Mouse (Mus musculus) adrenal gland, adult 2 months (tissue): ENCODE measurements around the gene Pllp. TPM values are rescaled to one million over a fixed set of nuclear protein-coding genes. Genes with fewer than 3 reads are reported as not detected.

Experiments
- DNase-seq: peaks from one replicate; pipeline ENCODE4 v3.0.0; 2021
- long read RNA-seq: library from polyadenylated mRNA; stranded (forward); transcript quantifications from one replicate; pipeline ENCODE4 v2.0.0, GENCODE M21; 2021
- polyA plus RNA-seq: library from polyadenylated mRNA; depleted of rRNA; stranded (reverse); fragments of >200 nt; gene quantifications from 2 replicates; pipeline ENCODE4 v1.2.3, GENCODE M21; 2012; rRNA removed
- total RNA-seq, 2 experiments: library from RNA; stranded (reverse); gene quantifications; 2 replicates each; pipeline ENCODE4 v1.2.3; 2021

Pllp gene
- total RNA-seq (1 to 10 TPM in 1 of 2 experiments, under 1 TPM in 1; 0.49 to 1.1 TPM), polyA plus RNA-seq (1.5 and 2.6 TPM in 2 replicates)
- long read RNA-seq, result 0 reads

GRCm38 (mm10) chr8:94695994-94696384 lies at the start of gene Pllp:
Pllp (minus strand) TSS chr8:94696278.
- peak; percentile 49 for DNase-seq

GRCm38 (mm10) chr8:94745476-94746184 lies 49.6 kb upstream of the Pllp start, which contains the start of gene Ccl22:
Ccl22 (plus strand) TSS chr8:94745590.
- no peak for DNase-seq

GRCm38 (mm10) chr8:94744972-94745371 lies 48.9 kb upstream of the Pllp start:
- no peak for DNase-seq

- no peak for DNase-seq
Observed at GRCm38 (mm10) chr8:94744484-94744883, 48.4 kb upstream of the Pllp start.

GRCm38 (mm10) chr8:94741726-94742125 lies 45.6 kb upstream of the Pllp start:
- no peak for DNase-seq

GRCm38 (mm10) chr8:94740591-94740990 lies 44.5 kb upstream of the Pllp start:
- no peak for DNase-seq

- peak; percentile 36 for DNase-seq
Observed at GRCm38 (mm10) chr8:94739829-94740228, 43.8 kb upstream of the Pllp start.

GRCm38 (mm10) chr8:94735426-94736094 lies 39.5 kb upstream of the Pllp start:
- peak; percentile 45 for DNase-seq

- no peak for DNase-seq
Observed at GRCm38 (mm10) chr8:94734735-94735350, 38.8 kb upstream of the Pllp start.

- no peak for DNase-seq
Observed at GRCm38 (mm10) chr8:94733821-94734465, 37.9 kb upstream of the Pllp start.

- DNase-seq, result no peak
Observed at GRCm38 (mm10) chr8:94729301-94729700, 33.2 kb upstream of the Pllp start.

GRCm38 (mm10) chr8:94725998-94726397 lies 29.9 kb upstream of the Pllp start:
- DNase-seq, result no peak

GRCm38 (mm10) chr8:94716841-94717240 lies 20.8 kb upstream of the Pllp start:
- DNase-seq, result no peak

- peak; percentile 28 for DNase-seq
Observed at GRCm38 (mm10) chr8:94715871-94716270, 19.8 kb upstream of the Pllp start.

GRCm38 (mm10) chr8:94714556-94714955 lies 18.5 kb upstream of the Pllp start:
- no peak for DNase-seq

- peak; percentile 18 for DNase-seq
Observed at GRCm38 (mm10) chr8:94711160-94711718, 15.2 kb upstream of the Pllp start.

- DNase-seq, result no peak
Observed at GRCm38 (mm10) chr8:94710336-94710735, 14.3 kb upstream of the Pllp start.

- peak; percentile 78 for DNase-seq
Observed at GRCm38 (mm10) chr8:94706732-94707395, 10.8 kb upstream of the Pllp start.

GRCm38 (mm10) chr8:94705581-94706245 lies 9.6 kb upstream of the Pllp start:
- no peak for DNase-seq

- DNase-seq, result no peak
Observed at GRCm38 (mm10) chr8:94704669-94704984, 8.5 kb upstream of the Pllp start.
